Mouse (Mus musculus): Measurements from ENCODE around the gene Vmn1r21. TPM values are rescaled to one million over a fixed set of nuclear protein-coding genes. Genes with fewer than 3 reads are reported as not detected.

Vmn1r21 gene
- polyA plus RNA-seq, 1 experiment from 2014 or later: not detected

DNA sequence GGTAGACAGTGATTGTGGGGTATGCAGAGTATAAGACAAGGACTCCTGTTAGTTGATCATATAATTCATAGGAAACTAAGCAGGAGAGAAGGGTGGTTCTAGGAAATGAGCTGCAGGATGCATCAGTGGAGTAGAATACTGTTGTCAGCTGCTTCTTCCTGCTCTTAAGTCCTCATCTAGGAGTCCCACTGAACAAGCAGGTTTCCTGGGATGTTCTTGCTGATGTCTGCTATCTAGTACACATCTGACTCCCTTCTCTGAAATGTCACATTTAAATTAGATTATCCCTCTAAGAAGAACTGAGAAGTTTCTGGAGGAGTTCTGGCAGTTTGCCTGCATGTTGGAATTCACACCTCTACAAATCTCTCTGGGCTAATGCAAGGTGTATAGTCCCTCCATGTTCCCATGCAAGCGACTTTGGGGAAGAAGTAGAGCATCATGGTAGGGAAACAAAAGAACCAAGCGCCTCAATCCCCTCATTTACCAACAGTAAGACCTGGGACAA is 35.7 kb downstream of the Vmn1r21 start:
- Histone ChIP-seq H3K4me2 (ENCODE audit: low read depth, low read length) (no peak overlapping the region), H3K4me1 (ENCODE audit: control insufficient read depth, insufficient read depth, low read length) (peaks cover 7% of the 10 kb centered on the region), H3K36me3 (ENCODE audit: control insufficient read depth, insufficient read depth) (no peaks in the 10 kb centered on the region), H3K27ac (ENCODE audit: low read length) (no peak overlapping the region), H3K4me3 (ENCODE audit: low read length) (no peak overlapping the region), H3K27me3 (ENCODE audit: control insufficient read depth, insufficient read depth, low read length) (no peaks in the 10 kb centered on the region), H3K9ac (ENCODE audit: low read length) (no peak overlapping the region), H3K9me3 (replicated peaks; ENCODE audit: control insufficient read depth, low read length) (peaks cover under 1% of the 10 kb centered on the region; the same call in 1 of the 2 replicates)
- 64% methylated on average over 2 of the region's 2 CpGs for WGBS
- no peak for ATAC-seq (replicated peaks; ENCODE audit: extremely low read depth, insufficient read depth, low FRiP score)

DNA sequence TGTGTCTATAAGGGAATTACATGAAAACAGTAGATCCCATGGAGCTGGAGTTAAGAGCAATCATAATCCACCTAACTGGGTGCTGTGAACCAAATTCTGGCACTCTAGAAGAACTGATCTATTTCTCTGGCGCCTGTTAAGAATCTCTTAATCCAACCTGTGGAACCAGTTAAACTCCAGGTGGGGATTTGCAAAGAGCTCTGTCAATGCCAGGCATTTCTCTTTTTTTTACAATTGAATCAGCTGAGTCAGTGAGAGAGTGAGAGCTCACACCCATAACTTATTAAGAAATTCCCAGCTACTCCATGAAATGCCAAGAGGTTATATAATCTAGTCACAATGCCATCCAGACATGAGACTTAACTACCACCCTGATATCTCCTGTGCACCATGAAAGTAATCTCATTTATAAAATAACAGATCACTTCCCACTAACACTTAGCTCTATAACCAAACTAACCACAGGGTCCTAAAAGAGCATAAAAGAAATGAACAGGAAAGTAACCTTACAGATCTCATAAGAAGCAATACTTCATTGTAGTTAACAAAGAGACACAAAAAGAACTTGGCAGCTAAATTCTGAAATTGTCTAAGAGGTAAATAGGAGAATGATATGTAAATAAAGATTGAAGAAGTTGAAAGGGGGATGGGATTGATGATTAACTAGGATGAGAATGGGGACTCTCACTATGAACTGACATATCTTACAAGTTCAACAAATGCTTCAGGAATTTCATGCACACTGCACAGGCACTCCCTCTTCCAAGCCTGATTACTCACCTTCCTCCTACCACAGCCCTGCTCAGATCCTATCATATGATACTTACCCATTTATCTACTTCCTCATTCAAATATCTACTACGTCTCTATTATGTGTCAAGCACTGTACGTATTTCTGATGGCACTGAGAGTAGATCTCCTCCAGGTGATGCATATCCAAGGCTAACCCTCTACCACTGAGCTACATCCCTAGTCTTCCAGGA is 38.1 kb downstream of the Vmn1r21 start:
- H3K4me3 ChIP-seq (ENCODE audit: low read length): no peak overlapping the region
- H3K4me2 ChIP-seq (ENCODE audit: low read depth, low read length): no peak overlapping the region
- no peak overlapping the region for H3K27ac ChIP-seq (ENCODE audit: low read length)
- H3K4me1 ChIP-seq (ENCODE audit: control insufficient read depth, insufficient read depth, low read length): peaks cover 7% of the 10 kb centered on the region
- peaks cover 5% of the 10 kb centered on the region; the same call in 1 of the 2 replicates for H3K9me3 ChIP-seq (replicated peaks; ENCODE audit: control insufficient read depth, low read length)
- no peak for ATAC-seq (replicated peaks; ENCODE audit: extremely low read depth, insufficient read depth, low FRiP score)
- 0 out of 2 replicates have a peak, but pooled peaks cover 2% of the 10 kb centered on the region for H3K36me3 ChIP-seq (ENCODE audit: control insufficient read depth, insufficient read depth)
- 66% methylated on average over 3 of the region's 3 CpGs for WGBS
- no peaks in the 10 kb centered on the region for H3K27me3 ChIP-seq (ENCODE audit: control insufficient read depth, insufficient read depth, low read length)
- no peak overlapping the region for H3K9ac ChIP-seq (ENCODE audit: low read length)

GRCm38 (mm10) chr6:57805218-57806069 is 44.7 kb downstream of the Vmn1r21 start:
- 0 out of 2 replicates have a peak, but pooled peaks cover 2% of the 10 kb centered on the region for H3K36me3 ChIP-seq (ENCODE audit: control insufficient read depth, insufficient read depth)
- no peaks in the 10 kb centered on the region for H3K4me1 ChIP-seq (ENCODE audit: control insufficient read depth, insufficient read depth, low read length)
- H3K4me2 ChIP-seq (ENCODE audit: low read depth, low read length): no peak overlapping the region
- H3K9me3 ChIP-seq (replicated peaks; ENCODE audit: control insufficient read depth, low read length): peaks cover 5% of the 10 kb centered on the region; the same call in 1 of the 2 replicates
- no peak overlapping the region for H3K4me3 ChIP-seq (ENCODE audit: low read length)
- H3K27me3 ChIP-seq (ENCODE audit: control insufficient read depth, insufficient read depth, low read length): no peaks in the 10 kb centered on the region
- no peak overlapping the region for H3K9ac ChIP-seq (ENCODE audit: low read length)
- no peak overlapping the region for H3K27ac ChIP-seq (ENCODE audit: low read length)
- 78% methylated on average over 5 of the region's 5 CpGs for WGBS
- ATAC-seq (replicated peaks; ENCODE audit: extremely low read depth, insufficient read depth, low FRiP score): no peak

GRCm38 (mm10) chr6:57803130-57803529 is 47.0 kb downstream of the Vmn1r21 start:
- 51% methylated on average over 2 of the region's 2 CpGs for WGBS
- Histone ChIP-seq H3K9ac (ENCODE audit: low read length) (no peak overlapping the region), H3K27me3 (ENCODE audit: control insufficient read depth, insufficient read depth, low read length) (no peaks in the 10 kb centered on the region), H3K4me1 (ENCODE audit: control insufficient read depth, insufficient read depth, low read length) (no peaks in the 10 kb centered on the region), H3K4me2 (ENCODE audit: low read depth, low read length) (no peak overlapping the region), H3K4me3 (ENCODE audit: low read length) (no peak overlapping the region), H3K27ac (ENCODE audit: low read length) (no peak overlapping the region), H3K9me3 (replicated peaks; ENCODE audit: control insufficient read depth, low read length) (no peaks in the 10 kb centered on the region), H3K36me3 (ENCODE audit: control insufficient read depth, insufficient read depth) (no peaks in the 10 kb centered on the region)
- no peak for ATAC-seq (replicated peaks; ENCODE audit: extremely low read depth, insufficient read depth, low FRiP score)

DNA sequence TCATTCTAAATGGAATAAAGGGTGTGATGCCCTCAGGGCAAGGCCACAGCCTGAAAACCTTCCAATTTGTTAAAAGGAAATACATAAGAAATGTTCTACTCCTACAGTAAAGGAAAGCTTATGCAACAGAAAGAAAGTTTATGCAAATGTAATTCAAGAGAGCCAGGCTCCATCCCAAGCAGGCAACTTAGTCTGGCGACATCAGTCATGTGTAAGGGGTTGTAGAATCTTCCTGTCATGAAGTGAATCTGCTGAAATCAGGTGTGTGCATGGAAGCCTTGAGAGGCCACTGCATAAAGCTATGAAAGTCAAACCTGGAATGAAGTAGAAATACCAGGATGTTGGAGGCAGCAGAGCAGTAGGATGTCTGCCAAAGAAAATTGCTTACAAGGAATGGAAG is 51.2 kb downstream of the Vmn1r21 start:
- Histone ChIP-seq H3K4me2 (ENCODE audit: low read depth, low read length) (no peak overlapping the region), H3K9me3 (replicated peaks; ENCODE audit: control insufficient read depth, low read length) (no peaks in the 10 kb centered on the region), H3K9ac (ENCODE audit: low read length) (no peak overlapping the region), H3K4me3 (ENCODE audit: low read length) (no peak overlapping the region), H3K36me3 (ENCODE audit: control insufficient read depth, insufficient read depth) (no peaks in the 10 kb centered on the region), H3K4me1 (ENCODE audit: control insufficient read depth, insufficient read depth, low read length) (peaks cover 4% of the 10 kb centered on the region), H3K27me3 (ENCODE audit: control insufficient read depth, insufficient read depth, low read length) (no peaks in the 10 kb centered on the region), H3K27ac (ENCODE audit: low read length) (no peak overlapping the region)
- WGBS: 94% methylated on average over 1 of the region's 1 CpGs
- ATAC-seq (replicated peaks; ENCODE audit: extremely low read depth, insufficient read depth, low FRiP score): no peak

- 82% methylated on average over 3 of the region's 3 CpGs for WGBS
- Histone ChIP-seq H3K27ac (ENCODE audit: low read length) (peak overlapping the region; percentile 18; the same call in 1 of the 2 replicates), H3K9me3 (replicated peaks; ENCODE audit: control insufficient read depth, low read length) (no peaks in the 10 kb centered on the region), H3K36me3 (ENCODE audit: control insufficient read depth, insufficient read depth) (no peaks in the 10 kb centered on the region), H3K9ac (ENCODE audit: low read length) (no peak overlapping the region), H3K27me3 (ENCODE audit: control insufficient read depth, insufficient read depth, low read length) (no peaks in the 10 kb centered on the region), H3K4me1 (ENCODE audit: control insufficient read depth, insufficient read depth, low read length) (peaks cover 4% of the 10 kb centered on the region), H3K4me3 (ENCODE audit: low read length) (no peak overlapping the region), H3K4me2 (ENCODE audit: low read depth, low read length) (no peak overlapping the region)
- ATAC-seq (replicated peaks; ENCODE audit: extremely low read depth, insufficient read depth, low FRiP score): no peak
Observed at GRCm38 (mm10) chr6:57796853-57797423, 53.2 kb downstream of the Vmn1r21 start.

GRCm38 (mm10) chr6:57795835-57796234 is 54.3 kb downstream of the Vmn1r21 start:
- H3K27me3 ChIP-seq (ENCODE audit: control insufficient read depth, insufficient read depth, low read length): no peaks in the 10 kb centered on the region
- WGBS: 39% methylated on average over 3 of the region's 3 CpGs
- H3K36me3 ChIP-seq (ENCODE audit: control insufficient read depth, insufficient read depth): no peaks in the 10 kb centered on the region
- no peak overlapping the region for H3K4me2 ChIP-seq (ENCODE audit: low read depth, low read length)
- no peak overlapping the region for H3K4me3 ChIP-seq (ENCODE audit: low read length)
- no peaks in the 10 kb centered on the region for H3K9me3 ChIP-seq (replicated peaks; ENCODE audit: control insufficient read depth, low read length)
- peak; percentile 23 for ATAC-seq (replicated peaks; ENCODE audit: extremely low read depth, insufficient read depth, low FRiP score)
- peaks cover 4% of the 10 kb centered on the region for H3K4me1 ChIP-seq (ENCODE audit: control insufficient read depth, insufficient read depth, low read length)
- H3K9ac ChIP-seq (ENCODE audit: low read length): no peak overlapping the region
- H3K27ac ChIP-seq (ENCODE audit: low read length): 0 out of 2 replicates have a peak overlapping the region, but pooled peaks have one; percentile 51

Data from heart, embryonic 16.5 days (tissue).